Mouse (Mus musculus): ENCODE results near the gene Olfr129.

Gene Olfr129

DNA sequence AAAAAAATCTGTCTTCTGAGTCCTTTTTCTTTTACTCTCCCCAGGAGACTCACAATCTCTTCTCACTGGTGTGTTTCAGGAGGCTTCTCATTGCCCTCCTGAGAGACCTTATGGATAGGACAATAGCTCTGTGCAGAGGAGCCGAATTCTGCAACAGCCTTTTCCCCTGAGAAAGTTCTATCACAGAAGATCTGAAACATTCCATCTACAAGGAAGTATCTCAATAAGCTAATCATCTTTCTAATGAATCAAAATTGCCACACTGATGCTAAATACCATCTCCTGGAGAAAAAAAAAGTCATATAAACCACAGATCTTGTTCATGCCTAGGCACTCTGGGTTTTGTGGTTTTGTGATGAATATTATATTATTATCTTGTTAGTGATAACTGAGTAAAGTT, at the start of gene Olfr129:
Gene Olfr129, minus strand, starts transcription at position 101 of the 400 bp plus-strand sequence.
- no peak for DNase-seq (ENCODE audit: low spot score in 2 of 2)

DNA sequence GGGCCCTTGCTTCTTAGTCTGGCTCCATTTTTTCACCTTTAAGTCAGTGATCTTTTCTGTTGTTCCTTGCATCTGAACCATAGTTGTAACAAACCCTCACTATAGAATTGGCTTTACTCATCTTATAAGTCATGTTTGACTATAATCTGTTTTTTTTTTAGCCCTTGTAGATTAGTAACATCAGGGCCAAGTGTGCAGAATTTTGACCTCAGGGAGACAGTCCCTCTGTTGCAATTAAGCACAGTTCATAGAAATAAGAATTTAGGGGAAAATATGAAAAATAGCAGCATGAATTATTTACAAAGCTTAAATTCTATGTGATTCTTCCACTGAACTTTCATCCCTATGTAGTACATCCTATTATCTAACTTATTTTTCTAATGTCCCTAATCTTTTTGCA, 28.7 kb upstream of the Olfr129 start, which contains the start of gene Olfr131:
Gene Olfr131, minus strand, starts transcription at position 101 of the 400 bp plus-strand sequence.
- no peak for DNase-seq (ENCODE audit: low spot score in 2 of 2)

DNA sequence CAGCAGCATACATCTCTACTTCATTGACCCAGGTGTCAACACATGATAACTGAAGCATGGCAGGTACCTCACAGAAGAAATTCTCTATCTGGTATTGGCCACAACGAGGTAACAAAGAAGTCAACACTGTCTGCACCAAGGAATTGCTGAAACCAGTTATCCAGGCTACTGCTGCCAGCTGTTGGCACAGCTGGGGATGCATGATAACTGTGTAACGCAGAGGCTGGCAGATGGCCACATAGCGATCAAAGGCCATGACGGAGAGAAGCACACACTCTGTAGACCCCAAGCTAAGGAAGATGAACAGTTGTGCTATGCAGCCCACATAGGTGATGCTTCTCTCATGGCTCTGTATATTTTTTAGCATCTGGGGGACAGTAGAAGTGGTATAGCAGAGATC, 22.5 kb upstream of the Olfr129 start:
- DNase-seq (ENCODE audit: low spot score in 2 of 2) = no peak

DNA sequence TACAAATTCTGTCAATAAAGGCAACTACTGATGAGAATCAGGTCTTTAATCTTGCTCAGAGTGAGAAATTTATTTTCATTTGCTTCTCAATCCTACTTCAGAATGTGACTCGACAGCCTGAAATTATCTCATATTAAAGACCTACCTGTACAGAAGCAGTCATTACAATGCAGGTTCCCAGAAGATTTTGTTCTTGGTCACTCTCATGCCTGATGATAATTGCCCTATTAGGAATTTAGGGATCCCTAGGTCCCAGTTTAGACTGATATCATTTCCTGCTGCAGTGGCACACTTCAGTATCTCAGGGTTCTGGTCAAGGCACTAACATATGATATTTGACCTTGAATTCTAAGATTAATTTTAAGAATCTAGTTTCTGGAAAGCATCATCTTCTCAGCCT, 3.7 kb upstream of the Olfr129 start, which contains the start of gene Olfr130:
Gene Olfr130, plus strand, starts transcription at position 301 of the 400 bp plus-strand sequence.
- DNase-seq (ENCODE audit: low spot score in 2 of 2) = no peak

DNA sequence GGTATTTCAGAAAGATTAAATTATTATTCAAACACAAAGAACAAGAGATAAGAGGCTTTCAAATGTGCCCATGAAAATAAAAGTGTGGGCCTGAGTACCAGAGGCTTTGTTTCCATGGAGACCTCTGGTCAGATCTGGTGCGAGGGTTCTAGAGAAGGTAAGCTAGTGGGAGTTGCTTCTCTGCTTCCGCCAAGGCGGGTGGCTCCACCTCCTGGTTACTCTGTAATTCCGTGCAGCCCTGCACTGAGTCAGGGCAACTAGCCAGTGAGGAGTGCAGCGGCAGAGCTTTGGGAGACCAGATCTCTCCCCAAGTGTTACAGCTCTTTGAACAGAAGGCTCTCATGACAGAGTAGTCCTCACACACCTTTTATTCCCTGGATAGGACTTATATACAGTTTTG, 33.6 kb downstream of the Olfr129 start:
- DNase-seq (ENCODE audit: low spot score in 2 of 2) = no peak

DNA sequence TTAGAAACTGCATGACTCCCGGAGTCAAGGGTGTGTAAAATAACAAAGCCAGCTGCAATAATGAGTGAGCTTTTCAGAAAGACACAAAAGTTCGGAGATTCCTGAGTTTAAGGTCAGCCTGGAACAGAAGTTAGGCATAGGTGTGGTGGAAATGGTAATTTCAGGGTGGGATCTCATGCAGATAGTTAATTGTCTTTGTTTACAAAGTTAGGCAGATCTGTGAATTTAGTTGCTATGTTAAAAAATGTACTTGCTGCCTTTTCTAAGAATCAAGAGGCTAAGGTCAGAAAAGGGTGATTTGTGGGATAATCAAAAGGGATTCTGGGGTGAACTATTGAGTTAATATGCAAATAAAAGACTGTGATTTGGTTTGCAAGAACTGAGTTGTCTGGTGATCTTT, 43.5 kb downstream of the Olfr129 start:
- no peak for DNase-seq (ENCODE audit: low spot score in 2 of 2)

DNA sequence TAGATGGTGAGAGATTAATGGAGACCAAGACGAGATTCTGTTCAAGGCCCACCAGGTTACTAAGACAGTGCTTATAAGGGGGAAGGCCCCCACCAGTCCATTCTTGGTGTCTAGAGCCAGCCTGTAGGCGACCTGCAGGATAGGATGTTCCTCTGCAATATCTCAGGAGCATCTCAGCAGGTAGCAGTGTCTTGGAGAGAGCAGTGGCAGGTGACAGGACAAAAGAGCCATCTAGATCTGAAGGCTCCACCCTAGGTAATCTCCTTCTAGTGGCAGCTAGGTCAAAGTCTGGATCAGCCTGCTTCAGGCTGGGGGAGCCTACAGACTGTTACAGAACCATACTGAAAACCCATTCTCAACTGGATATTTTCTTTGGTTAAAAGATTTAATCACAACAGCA, 54.9 kb downstream of the Olfr129 start:
- DNase-seq (ENCODE audit: low spot score in 2 of 2) = no peak

All from right cerebral cortex, postnatal 36 days (tissue).